Mouse (Mus musculus) lung, embryonic 15.5 days (tissue): Measurements from ENCODE around the gene Ndufa10. TPM values are rescaled to one million over a fixed set of nuclear protein-coding genes. Genes with fewer than 3 reads are reported as not detected.

Experiments
- ATAC-seq: fragments of 200-750 bp; cut with Nextera tagmentation; 2 replicates; pipeline ENCODE4 v1.8.0; 2017; ENCODE audit warnings: moderate number of reproducible peaks, borderline replicate concordance; ENCODE audit not compliant: low FRiP score, low TSS enrichment; ENCODE audit errors: extremely low read depth
- H3K27ac ChIP-seq: fragments of 300-500 bp; sonication (generic); 2 replicates; pipeline ENCODE4 v1.5.1; 2015; ENCODE audit warnings: moderate library complexity, mild to moderate bottlenecking, inconsistent platforms
- H3K27me3 ChIP-seq: fragments of 300-500 bp; sonication (generic); 2 replicates; pipeline ENCODE4 v1.6.1; 2015; ENCODE audit warnings: inconsistent platforms
- H3K36me3 ChIP-seq: fragments of 300-500 bp; sonication (generic); 2 replicates; pipeline ENCODE4 v1.6.1; 2015; ENCODE audit warnings: inconsistent platforms
- H3K4me1 ChIP-seq: fragments of 300-500 bp; sonication (generic); 2 replicates; pipeline ENCODE4 v1.6.1; 2015; ENCODE audit warnings: inconsistent platforms
- H3K4me2 ChIP-seq: fragments of 300-500 bp; sonication (generic); 2 replicates; pipeline ENCODE4 v1.6.1; 2015; ENCODE audit warnings: inconsistent platforms, mild to moderate bottlenecking, moderate library complexity
- H3K4me3 ChIP-seq: fragments of 300-500 bp; sonication (generic); 2 replicates; pipeline ENCODE4 v1.5.1; 2015; ENCODE audit warnings: mild to moderate bottlenecking, inconsistent platforms
- H3K9ac ChIP-seq: fragments of 300-500 bp; sonication (generic); 2 replicates; pipeline ENCODE4 v1.6.1; 2015; ENCODE audit warnings: inconsistent platforms
- H3K9me3 ChIP-seq: fragments of 300-500 bp; sonication (generic); 2 replicates; pipeline ENCODE4 v1.6.1; 2016; ENCODE audit warnings: inconsistent platforms
- WGBS: fragments of 180-500 bp; shearing (Covaris S2); methylation state at CpG from one replicate; pipeline ENCODE4 v1.1.7; 2015; 5-methylcytosine and 5-hydroxymethylcytosine counted together
- microRNA-seq: library from miRNA; unstranded; fragments of <30 nt; microRNA quantifications from one replicate; pipeline ENCODE4, GENCODE M21; 2016
- polyA plus RNA-seq: library from polyadenylated mRNA; unstranded; fragments of >200 nt; fragmentation: Nextera tagmentation; extraction: Ambion mirVana; gene quantifications from 2 replicates; pipeline ENCODE4 v1.2.1, GENCODE M21; 2015

Ndufa10 gene
- polyA plus RNA-seq, 1 experiment from 2014 or later = 278 TPM

DNA sequence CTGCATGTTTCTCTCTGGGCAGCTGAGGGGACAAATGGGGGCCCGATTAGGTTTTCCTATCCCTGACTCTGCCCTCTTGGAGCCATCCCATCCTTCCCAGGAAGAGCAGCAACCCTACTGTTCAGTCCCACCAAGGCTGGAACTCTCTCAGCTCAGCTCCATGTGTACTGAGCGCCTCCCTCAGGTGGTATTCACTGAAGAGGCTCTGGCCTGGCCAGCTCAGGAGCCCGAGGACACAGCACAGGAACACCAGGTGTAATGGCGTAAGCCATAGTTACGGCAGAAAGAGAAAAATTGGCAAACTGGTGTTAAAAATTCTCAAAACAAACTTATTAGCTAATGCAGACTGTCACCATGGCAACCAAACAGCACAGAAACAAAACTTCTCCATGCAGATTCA is 68.5 kb downstream of the Ndufa10 start:
- no peak for ATAC-seq
- H3K4me1 ChIP-seq = no peaks in the 10 kb centered on the region
- no peak overlapping the region for H3K9ac ChIP-seq
- H3K27me3 ChIP-seq = no peaks in the 10 kb centered on the region
- 68% methylated on average over 5 of the region's 5 CpGs for WGBS
- no peaks in the 10 kb centered on the region for H3K36me3 ChIP-seq
- no peak overlapping the region for H3K27ac ChIP-seq
- H3K4me2 ChIP-seq = no peak overlapping the region
- no peaks in the 10 kb centered on the region for H3K9me3 ChIP-seq
- no peak overlapping the region for H3K4me3 ChIP-seq

DNA sequence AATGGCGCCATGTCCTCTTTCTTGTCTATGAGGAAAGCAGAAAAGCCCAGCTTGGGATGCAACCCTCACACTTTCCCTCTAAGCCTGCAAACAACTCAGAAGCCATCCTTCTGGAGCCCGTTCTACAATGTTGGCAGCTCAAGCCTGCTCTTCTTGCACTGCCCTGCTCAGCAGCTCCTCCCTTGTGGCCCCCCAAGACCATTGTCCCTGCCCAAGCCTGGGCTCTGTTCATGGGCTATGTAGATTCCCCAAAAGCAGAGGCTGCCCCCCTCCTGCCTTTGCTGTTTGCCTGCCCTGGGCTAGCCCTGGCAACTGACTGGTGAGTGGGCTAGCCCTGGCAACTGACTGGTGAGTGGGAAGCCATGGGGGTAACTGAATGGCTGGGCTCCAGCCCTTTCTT is 73.1 kb downstream of the Ndufa10 start:
- Histone ChIP-seq H3K4me1 (no peaks in the 10 kb centered on the region), H3K27ac (no peak overlapping the region), H3K9ac (no peak overlapping the region), H3K36me3 (no peaks in the 10 kb centered on the region), H3K4me3 (no peak overlapping the region), H3K9me3 (no peaks in the 10 kb centered on the region), H3K27me3 (no peaks in the 10 kb centered on the region), H3K4me2 (no peak overlapping the region)
- 75% methylated on average over 2 of the region's 2 CpGs for WGBS
- no peak for ATAC-seq

DNA sequence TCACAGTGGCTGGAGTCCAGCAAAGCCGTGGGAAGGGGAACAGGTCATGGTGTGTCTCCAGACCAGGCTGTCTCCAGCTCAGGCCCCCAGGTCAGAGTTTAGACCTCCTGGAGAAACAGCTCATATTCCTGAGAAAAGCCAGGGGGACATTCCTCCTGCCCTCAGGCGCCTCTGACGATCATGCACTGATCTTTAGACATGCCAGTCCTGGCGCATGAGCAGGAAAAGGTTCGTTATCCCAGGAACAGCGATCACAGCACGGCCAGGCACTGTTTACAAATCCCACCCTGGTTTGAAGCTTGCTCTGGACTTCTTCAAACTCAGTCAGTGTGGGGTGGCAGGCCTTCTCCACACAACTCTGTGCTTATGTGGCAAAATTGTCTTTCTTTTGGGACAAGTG is 75.1 kb downstream of the Ndufa10 start:
- H3K27me3 ChIP-seq = no peaks in the 10 kb centered on the region
- no peak overlapping the region for H3K9ac ChIP-seq
- no peak for ATAC-seq
- 34% methylated on average over 7 of the region's 7 CpGs for WGBS
- H3K9me3 ChIP-seq = no peaks in the 10 kb centered on the region
- H3K4me3 ChIP-seq = no peak overlapping the region
- no peak overlapping the region for H3K4me2 ChIP-seq
- H3K4me1 ChIP-seq = no peaks in the 10 kb centered on the region
- no peak overlapping the region for H3K27ac ChIP-seq
- no peaks in the 10 kb centered on the region for H3K36me3 ChIP-seq

DNA sequence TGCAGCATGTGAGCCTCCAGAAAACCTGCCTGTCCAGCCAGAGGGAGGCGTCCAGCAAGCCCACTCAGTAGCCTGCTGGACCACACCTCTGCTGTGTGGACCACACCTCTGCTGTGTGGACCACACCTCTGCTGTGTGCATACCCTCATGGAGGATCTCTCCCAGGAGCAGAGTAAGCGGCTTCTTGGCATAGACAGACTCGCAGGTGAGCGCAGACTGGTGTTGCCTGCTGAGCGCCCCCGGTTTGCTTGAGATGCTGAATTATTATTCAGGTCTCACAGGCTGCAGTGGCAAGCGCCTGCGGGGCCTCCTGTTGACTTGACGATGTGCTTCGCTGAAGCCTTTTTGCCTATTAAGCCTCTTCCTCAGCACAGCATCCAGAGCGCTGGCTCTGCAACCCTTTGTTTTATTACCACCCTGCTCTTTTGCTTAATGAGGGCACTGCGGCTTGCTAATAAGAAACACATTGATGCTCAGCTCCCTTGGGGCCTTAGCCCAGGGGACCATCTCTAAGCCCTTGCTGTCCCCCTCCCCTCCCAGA is 76.1 kb downstream of the Ndufa10 start:
- H3K4me3 ChIP-seq = no peak overlapping the region
- no peaks in the 10 kb centered on the region for H3K36me3 ChIP-seq
- 42% methylated on average over 12 of the region's 12 CpGs for WGBS
- H3K4me2 ChIP-seq = no peak overlapping the region
- ATAC-seq = no peak
- no peak overlapping the region for H3K9ac ChIP-seq
- H3K27ac ChIP-seq = no peak overlapping the region
- H3K9me3 ChIP-seq = no peaks in the 10 kb centered on the region
- no peaks in the 10 kb centered on the region for H3K4me1 ChIP-seq
- no peaks in the 10 kb centered on the region for H3K27me3 ChIP-seq

DNA sequence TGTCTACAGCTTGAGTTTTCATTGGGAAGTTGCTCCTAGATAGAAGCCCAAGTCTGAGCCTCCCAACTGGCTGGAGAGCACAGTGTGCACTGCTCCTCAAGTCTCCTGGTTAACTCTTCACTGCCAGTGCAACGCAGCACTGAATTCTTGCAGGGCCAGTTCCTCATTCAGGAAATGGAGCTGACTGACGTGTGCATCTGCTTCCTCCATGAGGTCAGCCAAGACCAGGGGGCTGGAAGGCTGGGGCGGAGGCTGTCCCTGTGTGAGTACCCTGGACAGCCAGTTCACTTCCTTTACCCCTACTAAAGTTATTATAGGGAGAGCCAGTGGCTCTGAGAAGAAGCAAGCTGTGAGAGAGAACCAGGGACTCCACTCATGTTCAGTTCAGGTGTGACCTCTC is 79.4 kb downstream of the Ndufa10 start:
- no peaks in the 10 kb centered on the region for H3K27me3 ChIP-seq
- H3K9ac ChIP-seq = no peak overlapping the region
- H3K27ac ChIP-seq = no peak overlapping the region
- no peak overlapping the region for H3K4me3 ChIP-seq
- no peaks in the 10 kb centered on the region for H3K4me1 ChIP-seq
- H3K4me2 ChIP-seq = no peak overlapping the region
- H3K9me3 ChIP-seq = no peaks in the 10 kb centered on the region
- ATAC-seq = no peak
- no peaks in the 10 kb centered on the region for H3K36me3 ChIP-seq
- WGBS = 57% methylated on average over 3 of the region's 3 CpGs

DNA sequence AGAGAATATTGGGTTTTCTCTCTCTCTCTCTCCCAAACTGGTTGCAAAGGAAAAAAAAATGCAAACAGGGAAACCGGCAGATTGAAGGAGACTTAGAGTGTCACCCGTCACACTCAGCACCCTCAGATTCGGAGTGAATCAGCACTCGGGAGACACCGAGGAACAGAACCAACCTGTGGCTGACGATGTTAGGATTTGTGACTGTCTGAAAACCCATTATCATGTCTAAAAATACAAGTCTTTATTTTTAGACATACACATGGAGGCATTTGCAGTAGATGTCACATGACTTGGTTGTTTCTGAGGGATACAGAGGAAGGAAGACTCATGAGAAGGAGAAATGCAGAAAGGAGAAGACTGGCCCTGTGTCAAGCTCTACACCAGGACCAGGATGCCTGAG is 80.5 kb downstream of the Ndufa10 start:
- Histone ChIP-seq H3K27ac (no peak overlapping the region), H3K4me3 (no peak overlapping the region), H3K4me2 (no peak overlapping the region), H3K9ac (no peak overlapping the region), H3K4me1 (no peaks in the 10 kb centered on the region), H3K36me3 (no peaks in the 10 kb centered on the region), H3K27me3 (no peaks in the 10 kb centered on the region), H3K9me3 (no peaks in the 10 kb centered on the region)
- no peak for ATAC-seq
- 73% methylated on average over 6 of the region's 6 CpGs for WGBS

Small RNA genes within 50 kb of the gene (microRNA-seq; reads per million reads assigned to microRNA genes)
- not detected for gene Mir6900

Other genes with a start within 250 kb of the Ndufa10 start
- gene Olfr1416, start 11.3 kb upstream of the Ndufa10 start, polyA plus RNA-seq = not detected in 2 replicates
- gene Olfr1415, start 22.2 kb upstream of the Ndufa10 start, polyA plus RNA-seq = not detected in 2 replicates
- gene Olfr1414, start 44.8 kb upstream of the Ndufa10 start, polyA plus RNA-seq = not detected in 2 replicates
- gene Olfr1413, start 97.5 kb upstream of the Ndufa10 start, polyA plus RNA-seq = not detected in 2 replicates
- gene Olfr1412, start 111.9 kb upstream of the Ndufa10 start, polyA plus RNA-seq = not detected in 2 replicates
- gene Olfr1411, start 120.6 kb upstream of the Ndufa10 start, polyA plus RNA-seq = not detected in 2 replicates
- not detected in 2 replicates for gene Olfr1410, start 131.9 kb upstream of the Ndufa10 start, polyA plus RNA-seq
- gene Olfr12, start 143.9 kb upstream of the Ndufa10 start, polyA plus RNA-seq = not detected in 2 replicates
- gene Cops9, start 168.1 kb upstream of the Ndufa10 start, polyA plus RNA-seq = 354 and 385 TPM in 2 replicates
- gene Otos, start 175.0 kb upstream of the Ndufa10 start, polyA plus RNA-seq = 0.31 TPM in 1 of 2 replicates, not detected in the other